Mouse (Mus musculus) kidney, embryonic 16.5 days (tissue): ENCODE results near the gene Gpr179. TPM values are rescaled to one million over a fixed set of nuclear protein-coding genes. Genes with fewer than 3 reads are reported as not detected.

Experiments
- ATAC-seq: fragments of 200-750 bp; cut with Nextera tagmentation; 2 replicates; pipeline ENCODE4 v1.8.0; 2017; ENCODE audit warnings: moderate TSS enrichment; ENCODE audit not compliant: low FRiP score, low TSS enrichment
- H3K27ac ChIP-seq: fragments of 300-500 bp; sonication (generic); 2 replicates; pipeline ENCODE4 v1.5.1; 2014; ENCODE audit warnings: low read length
- H3K27me3 ChIP-seq: fragments of 300-500 bp; sonication (generic); 2 replicates; pipeline ENCODE4 v1.6.1; 2014; ENCODE audit warnings: low read length, control low read depth, mixed read lengths; ENCODE audit not compliant: insufficient read depth
- H3K36me3 ChIP-seq: fragments of 300-500 bp; sonication (generic); 2 replicates; pipeline ENCODE4 v1.6.1; 2014; ENCODE audit warnings: low read length, control low read depth, mixed read lengths; ENCODE audit not compliant: insufficient read depth
- H3K4me1 ChIP-seq: fragments of 300-500 bp; sonication (generic); 2 replicates; pipeline ENCODE4 v1.6.1; 2014; ENCODE audit warnings: low read length, control low read depth, mixed read lengths; ENCODE audit not compliant: insufficient read depth
- H3K4me2 ChIP-seq: fragments of 300-500 bp; sonication (generic); replicated peaks from 2 replicates; pipeline ENCODE4 v1.6.1; 2014; ENCODE audit warnings: low read depth, low read length
- H3K4me3 ChIP-seq: fragments of 300-500 bp; sonication (generic); 2 replicates; pipeline ENCODE4 v1.5.1; 2014; ENCODE audit warnings: mild to moderate bottlenecking, low read length
- H3K9ac ChIP-seq: fragments of 300-500 bp; sonication (generic); replicated peaks from 2 replicates; pipeline ENCODE4 v1.6.1; 2014; ENCODE audit warnings: low read length
- H3K9me3 ChIP-seq: fragments of 300-500 bp; sonication (generic); 2 replicates; pipeline ENCODE4 v1.6.1; 2016; ENCODE audit warnings: low read length, control low read depth
- WGBS: fragments of 180-500 bp; shearing (Covaris S2); extraction: QIAGEN DNeasy Blood & Tissue Kit; methylation state at CpG from one replicate; pipeline ENCODE4 v1.1.7; 2014; 5-methylcytosine and 5-hydroxymethylcytosine counted together
- polyA plus RNA-seq: library from polyadenylated mRNA; unstranded; fragments of >200 nt; fragmentation: Nextera tagmentation; extraction: Ambion mirVana; gene quantifications from 2 replicates; pipeline ENCODE4 v1.2.1, GENCODE M21; 2015

Gpr179 gene
- polyA plus RNA-seq, 1 experiment from 2014 or later, result 0.21 TPM

- no peak overlapping the region for H3K27ac ChIP-seq
- H3K27me3 ChIP-seq, result no peaks in the 10 kb centered on the region
- H3K9me3 ChIP-seq, result no peaks in the 10 kb centered on the region
- ATAC-seq, result no peak
- peaks cover 25% of the 10 kb centered on the region for H3K4me1 ChIP-seq
- no peak overlapping the region for H3K4me2 ChIP-seq
- H3K9ac ChIP-seq, result no peak overlapping the region
- 83% methylated on average over 6 of the region's 6 CpGs for WGBS
- H3K4me3 ChIP-seq, result no peak overlapping the region
- H3K36me3 ChIP-seq, result no peaks in the 10 kb centered on the region
These were observed 69.7 kb downstream of the Gpr179 start for GRCm38 (mm10) chr11:97282179-97282578.

Other genes with a start within 250 kb of the Gpr179 start
- gene Tbx21, start 236.7 kb downstream of the Gpr179 start, polyA plus RNA-seq, result 0.14 and 0.24 TPM in 2 replicates
- gene Tbkbp1, start 200.6 kb downstream of the Gpr179 start, polyA plus RNA-seq, result 4.0 TPM in 2 replicates
- 51.0 and 54.6 TPM in 2 replicates for gene Kpnb1, start 164.2 kb downstream of the Gpr179 start, polyA plus RNA-seq
- gene Npepps, start 71.4 kb downstream of the Gpr179 start, polyA plus RNA-seq, result 80.9 and 94.4 TPM in 2 replicates
- gene Mrpl45, start 36.4 kb downstream of the Gpr179 start, polyA plus RNA-seq, result 56.5 and 59.8 TPM in 2 replicates
- gene Socs7, start 10.5 kb upstream of the Gpr179 start, polyA plus RNA-seq, result 3.4 and 3.5 TPM in 2 replicates
- gene Arhgap23, start 63.5 kb upstream of the Gpr179 start, polyA plus RNA-seq, result 6.0 and 6.2 TPM in 2 replicates
- gene 4933428G20Rik, start 148.3 kb upstream of the Gpr179 start, polyA plus RNA-seq, result 0.75 and 1.3 TPM in 2 replicates
- 1.0 and 1.1 TPM in 2 replicates for gene Srcin1, start 224.1 kb upstream of the Gpr179 start, polyA plus RNA-seq